Mouse (Mus musculus) neural tube, embryonic 12.5 days (tissue): Measurements from ENCODE around the gene Col6a4. TPM values are rescaled to one million over a fixed set of nuclear protein-coding genes. Genes with fewer than 3 reads are reported as not detected.
A peak's percentile ranks its signal among the peaks of the same experiment; 100 is the strongest.

Experiments used
- ATAC-seq: fragments of 200-750 bp; cut with Nextera tagmentation; 2 replicates; pipeline ENCODE4 v1.8.0; 2017; ENCODE audit warnings: low read depth, mild to moderate bottlenecking, moderate TSS enrichment, moderate library complexity; ENCODE audit not compliant: low FRiP score
- H3K27ac ChIP-seq: fragments of 300-500 bp; sonication (generic); 2 replicates; pipeline ENCODE4 v1.5.1; 2016
- H3K27me3 ChIP-seq: fragments of 300-500 bp; sonication (generic); replicated peaks from 2 replicates; pipeline ENCODE4 v1.6.1; 2016; ENCODE audit warnings: mild to moderate bottlenecking
- H3K36me3 ChIP-seq: fragments of 300-500 bp; sonication (generic); 2 replicates; pipeline ENCODE4 v1.6.1; 2016; ENCODE audit warnings: mild to moderate bottlenecking
- H3K4me1 ChIP-seq: fragments of 300-500 bp; sonication (generic); 2 replicates; pipeline ENCODE4 v1.6.1; 2016
- H3K4me2 ChIP-seq: fragments of 300-500 bp; sonication (generic); replicated peaks from 2 replicates; pipeline ENCODE4 v1.6.1; 2016; ENCODE audit warnings: mild to moderate bottlenecking
- H3K4me3 ChIP-seq: fragments of 300-500 bp; sonication (generic); 2 replicates; pipeline ENCODE4 v1.5.1; 2016
- H3K9ac ChIP-seq: fragments of 300-500 bp; sonication (generic); 2 replicates; pipeline ENCODE4 v1.6.1; 2016; ENCODE audit warnings: mild to moderate bottlenecking
- H3K9me3 ChIP-seq: fragments of 300-500 bp; sonication (generic); 2 replicates; pipeline ENCODE4 v1.6.1; 2016; ENCODE audit warnings: mild to moderate bottlenecking
- WGBS: fragments of 180-500 bp; shearing (Covaris S2); methylation state at CpG from one replicate; pipeline ENCODE4 v1.1.7; 2016; 5-methylcytosine and 5-hydroxymethylcytosine counted together
- polyA plus RNA-seq: library from polyadenylated mRNA; unstranded; fragments of >200 nt; fragmentation: Nextera tagmentation; extraction: Ambion mirVana; gene quantifications from 2 replicates; pipeline ENCODE4 v1.2.1, GENCODE M21; 2016

Col6a4 gene
- polyA plus RNA-seq, result 0.11 and 0.55 TPM in 2 replicates

GRCm38 (mm10) chr9:106096683-106097082, at the start of gene Col6a4:
Gene Col6a4, minus strand, starts transcription at chr9:106096783.
- H3K9ac ChIP-seq, result no peak within 1 kb of the TSS
- H3K27me3 ChIP-seq, result no peaks in the 10 kb centered on the region
- no peaks in the 10 kb centered on the region for H3K36me3 ChIP-seq
- no peak within 1 kb of the TSS for H3K27ac ChIP-seq
- no peaks in the 10 kb centered on the region for H3K9me3 ChIP-seq
- H3K4me1 ChIP-seq, result no peaks in the 10 kb centered on the region
- WGBS, result 56% methylated on average over 7 of the region's 7 CpGs
- no peak for ATAC-seq
- no peak within 1 kb of the TSS for H3K4me2 ChIP-seq
- no peak within 1 kb of the TSS for H3K4me3 ChIP-seq

- Histone ChIP-seq H3K4me2 (no peak overlapping the region), H3K9ac (no peak overlapping the region), H3K27ac (no peak overlapping the region), H3K36me3 (no peaks in the 10 kb centered on the region), H3K9me3 (no peaks in the 10 kb centered on the region), H3K4me3 (no peak overlapping the region), H3K4me1 (peaks cover 31% of the 10 kb centered on the region), H3K27me3 (peaks cover 3% of the 10 kb centered on the region; the same call in 1 of the 2 replicates)
- 88% methylated on average over 2 of the region's 2 CpGs for WGBS
- ATAC-seq, result no peak
These were observed 49.0 kb upstream of the Col6a4 start for GRCm38 (mm10) chr9:106145582-106145981.

- H3K27me3 ChIP-seq, result peaks cover 3% of the 10 kb centered on the region; the same call in 1 of the 2 replicates
- H3K4me1 ChIP-seq, result peaks cover 32% of the 10 kb centered on the region
- ATAC-seq, result no peak
- H3K36me3 ChIP-seq, result no peaks in the 10 kb centered on the region
- no peak overlapping the region for H3K4me3 ChIP-seq
- 83% methylated on average over 7 of the region's 7 CpGs for WGBS
- no peaks in the 10 kb centered on the region for H3K9me3 ChIP-seq
- H3K4me2 ChIP-seq, result no peak overlapping the region
- H3K27ac ChIP-seq, result no peak overlapping the region
- no peak overlapping the region for H3K9ac ChIP-seq
These were observed 47.6 kb upstream of the Col6a4 start for GRCm38 (mm10) chr9:106144176-106144575.

GRCm38 (mm10) chr9:106141955-106142354, 45.4 kb upstream of the Col6a4 start:
- no peak for ATAC-seq
- Histone ChIP-seq H3K4me3 (no peak overlapping the region), H3K4me2 (no peak overlapping the region), H3K9ac (no peak overlapping the region), H3K9me3 (no peaks in the 10 kb centered on the region), H3K27ac (no peak overlapping the region), H3K36me3 (no peaks in the 10 kb centered on the region), H3K4me1 (peaks cover 15% of the 10 kb centered on the region; the same call in 1 of the 2 replicates), H3K27me3 (no peaks in the 10 kb centered on the region)
- 64% methylated on average over 12 of the region's 12 CpGs for WGBS

- H3K4me3 ChIP-seq, result no peak overlapping the region
- ATAC-seq, result peak; percentile 54; the same call in 1 of the 2 replicates
- H3K4me1 ChIP-seq, result peaks cover 15% of the 10 kb centered on the region; the same call in 1 of the 2 replicates
- H3K36me3 ChIP-seq, result no peaks in the 10 kb centered on the region
- H3K4me2 ChIP-seq, result no peak overlapping the region
- no peak overlapping the region for H3K27ac ChIP-seq
- 43% methylated on average over 10 of the region's 10 CpGs for WGBS
- no peaks in the 10 kb centered on the region for H3K9me3 ChIP-seq
- no peak overlapping the region for H3K9ac ChIP-seq
- H3K27me3 ChIP-seq, result no peaks in the 10 kb centered on the region
These were observed 43.2 kb upstream of the Col6a4 start for GRCm38 (mm10) chr9:106139763-106140162.

- Histone ChIP-seq H3K4me1 (peaks cover 15% of the 10 kb centered on the region; the same call in 1 of the 2 replicates), H3K27me3 (no peaks in the 10 kb centered on the region), H3K36me3 (no peaks in the 10 kb centered on the region), H3K4me3 (no peak overlapping the region), H3K4me2 (no peak overlapping the region), H3K27ac (no peak overlapping the region), H3K9ac (no peak overlapping the region), H3K9me3 (no peaks in the 10 kb centered on the region)
- 37% methylated on average over 10 of the region's 10 CpGs for WGBS
- ATAC-seq, result no peak
These were observed 41.2 kb upstream of the Col6a4 start for GRCm38 (mm10) chr9:106137671-106138216.

- Histone ChIP-seq H3K4me1 (peaks cover 25% of the 10 kb centered on the region), H3K9me3 (0 out of 2 replicates have a peak, but pooled peaks cover 1% of the 10 kb centered on the region), H3K9ac (no peak overlapping the region), H3K4me2 (no peak overlapping the region), H3K27me3 (no peaks in the 10 kb centered on the region), H3K36me3 (no peaks in the 10 kb centered on the region), H3K27ac (no peak overlapping the region), H3K4me3 (no peak overlapping the region)
- no peak for ATAC-seq
- WGBS, result 86% methylated on average over 7 of the region's 7 CpGs
These were observed 33.7 kb upstream of the Col6a4 start for GRCm38 (mm10) chr9:106130250-106130649.

GRCm38 (mm10) chr9:106129072-106129471, 32.5 kb upstream of the Col6a4 start:
- no peak overlapping the region for H3K4me2 ChIP-seq
- no peak overlapping the region for H3K4me3 ChIP-seq
- peaks cover 25% of the 10 kb centered on the region for H3K4me1 ChIP-seq
- H3K27me3 ChIP-seq, result no peaks in the 10 kb centered on the region
- H3K9ac ChIP-seq, result no peak overlapping the region
- no peaks in the 10 kb centered on the region for H3K36me3 ChIP-seq
- no peak for ATAC-seq
- 96% methylated on average over 2 of the region's 2 CpGs for WGBS
- 0 out of 2 replicates have a peak, but pooled peaks cover 6% of the 10 kb centered on the region for H3K9me3 ChIP-seq
- no peak overlapping the region for H3K27ac ChIP-seq

GRCm38 (mm10) chr9:106126786-106127251, 30.2 kb upstream of the Col6a4 start:
- 11% methylated on average over 2 of the region's 2 CpGs for WGBS
- Histone ChIP-seq H3K9ac (no peak overlapping the region), H3K36me3 (no peaks in the 10 kb centered on the region), H3K27me3 (no peaks in the 10 kb centered on the region), H3K9me3 (0 out of 2 replicates have a peak, but pooled peaks cover 6% of the 10 kb centered on the region), H3K27ac (peak overlapping the region; percentile 57; the same call in 1 of the 2 replicates), H3K4me1 (peaks cover 25% of the 10 kb centered on the region), H3K4me3 (no peak overlapping the region), H3K4me2 (peak overlapping the region; percentile 39; the same call in 1 of the 2 replicates)
- ATAC-seq, result peak; percentile 97

GRCm38 (mm10) chr9:106123599-106123998, 27.0 kb upstream of the Col6a4 start:
- H3K4me2 ChIP-seq, result no peak overlapping the region
- H3K27ac ChIP-seq, result no peak overlapping the region
- H3K9ac ChIP-seq, result no peak overlapping the region
- no peak for ATAC-seq
- H3K4me3 ChIP-seq, result no peak overlapping the region
- no peaks in the 10 kb centered on the region for H3K36me3 ChIP-seq
- peaks cover 25% of the 10 kb centered on the region for H3K4me1 ChIP-seq
- peaks cover 10% of the 10 kb centered on the region; the same call in 1 of the 2 replicates for H3K9me3 ChIP-seq
- no peaks in the 10 kb centered on the region for H3K27me3 ChIP-seq
- 51% methylated on average over 4 of the region's 4 CpGs for WGBS

GRCm38 (mm10) chr9:106119075-106119474, 22.5 kb upstream of the Col6a4 start:
- H3K4me1 ChIP-seq, result 0 out of 2 replicates have a peak, but pooled peaks cover 4% of the 10 kb centered on the region
- 55% methylated on average over 9 of the region's 9 CpGs for WGBS
- H3K27me3 ChIP-seq, result no peaks in the 10 kb centered on the region
- no peak for ATAC-seq
- H3K27ac ChIP-seq, result no peak overlapping the region
- no peak overlapping the region for H3K4me2 ChIP-seq
- H3K9me3 ChIP-seq, result peaks cover 5% of the 10 kb centered on the region; the same call in 1 of the 2 replicates
- no peaks in the 10 kb centered on the region for H3K36me3 ChIP-seq
- no peak overlapping the region for H3K4me3 ChIP-seq
- no peak overlapping the region for H3K9ac ChIP-seq

GRCm38 (mm10) chr9:106115801-106116424, 19.3 kb upstream of the Col6a4 start:
- Histone ChIP-seq H3K9ac (no peak overlapping the region), H3K4me3 (no peak overlapping the region), H3K9me3 (peaks cover 5% of the 10 kb centered on the region; the same call in 1 of the 2 replicates), H3K4me1 (0 out of 2 replicates have a peak, but pooled peaks cover 4% of the 10 kb centered on the region), H3K4me2 (no peak overlapping the region), H3K27ac (no peak overlapping the region), H3K36me3 (no peaks in the 10 kb centered on the region), H3K27me3 (no peaks in the 10 kb centered on the region)
- 36% methylated on average over 13 of the region's 13 CpGs for WGBS
- ATAC-seq, result no peak
